Mouse (Mus musculus): ENCODE data around the gene Olfr646.

Gene Olfr646

GRCm38 (mm10) chr7:104104757-104104972, at the start of gene Olfr646:
Gene Olfr646 (plus strand): TSS chr7:104104873.
- no peak for DNase-seq (ENCODE audit: low spot score)

GRCm38 (mm10) chr7:104059215-104059614, 45.5 kb upstream of the Olfr646 start:
- DNase-seq (ENCODE audit: low spot score) = no peak

GRCm38 (mm10) chr7:104061345-104061744, 43.3 kb upstream of the Olfr646 start, which contains the start of gene 4930516K23Rik:
Gene 4930516K23Rik (minus strand): TSS chr7:104061445.
- DNase-seq (ENCODE audit: low spot score) = no peak

GRCm38 (mm10) chr7:104071769-104072168, 32.9 kb upstream of the Olfr646 start, which contains the start of gene Olfr644:
Gene Olfr644 (minus strand): TSS chr7:104071869.
- DNase-seq (ENCODE audit: low spot score) = no peak

- DNase-seq (ENCODE audit: low spot score) = no peak
Observed at GRCm38 (mm10) chr7:104085365-104085764, 19.3 kb upstream of the Olfr646 start, which contains the start of gene Olfr645. Gene Olfr645 (minus strand): TSS chr7:104085465.

GRCm38 (mm10) chr7:104103913-104104756, 538 bp upstream of the Olfr646 start:
- no peak for DNase-seq (ENCODE audit: low spot score)

GRCm38 (mm10) chr7:104129726-104130125, 25.1 kb downstream of the Olfr646 start, which contains the start of gene Ubqln5:
Gene Ubqln5 (minus strand): TSS chr7:104129826.
- no peak for DNase-seq (ENCODE audit: low spot score)

- no peak for DNase-seq (ENCODE audit: low spot score)
Observed at GRCm38 (mm10) chr7:104137305-104137704, 32.6 kb downstream of the Olfr646 start, which contains the start of gene Olfr643. Gene Olfr643 (minus strand): TSS chr7:104137405.

- no peak for DNase-seq (ENCODE audit: low spot score)
Observed at GRCm38 (mm10) chr7:104143179-104143578, 38.5 kb downstream of the Olfr646 start, which contains the start of gene Ubqln3. Gene Ubqln3 (minus strand): TSS chr7:104143279.

GRCm38 (mm10) chr7:104150456-104150855, 45.8 kb downstream of the Olfr646 start, which contains the start of gene Ubqlnl:
Gene Ubqlnl (minus strand): TSS chr7:104150556.
- DNase-seq (ENCODE audit: low spot score) = no peak

Measured in ovary, adult 18-20 months (tissue).